Mouse (Mus musculus) E14TG2a.4 (cell line): ENCODE measurements around the gene Sh3bp1.

Experiments
- H3K27me3 ChIP-seq: 2 replicates; pipeline ENCODE4 v1.6.1; 2014; ENCODE audit warnings: low read length, control low read depth; ENCODE audit not compliant: insufficient read depth
- H3K36me3 ChIP-seq: 2 replicates; pipeline ENCODE4 v1.6.1; 2014; ENCODE audit warnings: low read length, control low read depth; ENCODE audit not compliant: insufficient read depth
- H3K4me1 ChIP-seq: replicated peaks from 2 replicates; pipeline ENCODE4 v1.6.1; 2014; ENCODE audit warnings: low read depth, low read length, control low read depth
- H3K4me3 ChIP-seq: replicated peaks from 2 replicates; pipeline ENCODE4 v1.5.1; 2014; ENCODE audit warnings: mild to moderate bottlenecking, low read length
- H3K9me3 ChIP-seq: 2 replicates; pipeline ENCODE4 v1.6.1; 2014; ENCODE audit warnings: low read length, control low read depth
- CTCF ChIP-seq: conservative IDR thresholded peaks from 2 replicates; pipeline ENCODE4 v1.5.1; 2014; ENCODE audit warnings: low read length
- NANOG ChIP-seq: IDR thresholded peaks from 2 replicates; pipeline ENCODE4 v1.6.1; 2014; ENCODE audit warnings: borderline replicate concordance, low read length, mixed read lengths
- POU5F1 ChIP-seq: IDR thresholded peaks from 2 replicates; pipeline ENCODE4 v1.6.1; 2014; ENCODE audit warnings: low read length, borderline replicate concordance

The Sh3bp1 gene

GRCm38 (mm10) chr15:78927788-78928457 lies 28.4 kb downstream of the Sh3bp1 start:
- H3K4me3 ChIP-seq: peak overlapping the region; percentile 60
- H3K4me1 ChIP-seq: peaks cover 70% of the 10 kb centered on the region
- peaks cover 10% of the 10 kb centered on the region for H3K36me3 ChIP-seq
- peaks cover 21% of the 10 kb centered on the region for H3K27me3 ChIP-seq
- no peaks in the 10 kb centered on the region for H3K9me3 ChIP-seq
- TF ChIP-seq NANOG: no peak
- no peak for TF ChIP-seq POU5F1
- no peak for TF ChIP-seq CTCF

- no peak for TF ChIP-seq NANOG
- TF ChIP-seq CTCF: no peak
- TF ChIP-seq POU5F1: no peak
- H3K4me3 ChIP-seq: 0 out of 2 replicates have a peak overlapping the region, but pooled peaks have one; percentile 17
- H3K36me3 ChIP-seq: peaks cover 10% of the 10 kb centered on the region
- peaks cover 19% of the 10 kb centered on the region for H3K27me3 ChIP-seq
- no peaks in the 10 kb centered on the region for H3K9me3 ChIP-seq
- H3K4me1 ChIP-seq: peaks cover 64% of the 10 kb centered on the region
Measured at GRCm38 (mm10) chr15:78928539-78928938, 29.0 kb downstream of the Sh3bp1 start.

- no peak overlapping the region for H3K4me3 ChIP-seq
- no peak for TF ChIP-seq POU5F1
- no peak for TF ChIP-seq NANOG
- no peak for TF ChIP-seq CTCF
- H3K9me3 ChIP-seq: no peaks in the 10 kb centered on the region
Measured at GRCm38 (mm10) chr15:78930192-78930706, 30.7 kb downstream of the Sh3bp1 start.

GRCm38 (mm10) chr15:78930801-78931426 lies 31.3 kb downstream of the Sh3bp1 start:
- Histone ChIP-seq H3K27me3 (peaks cover 19% of the 10 kb centered on the region), H3K36me3 (peaks cover 10% of the 10 kb centered on the region), H3K4me3 (no peak overlapping the region), H3K4me1 (peaks cover 53% of the 10 kb centered on the region), H3K9me3 (no peaks in the 10 kb centered on the region)
- TF ChIP-seq CTCF: no peak
- TF ChIP-seq NANOG: no peak
- TF ChIP-seq POU5F1: no peak

More at GRCm38 (mm10) chr15:78930192-78930706, 30.7 kb downstream of the Sh3bp1 start:
- peaks cover 54% of the 10 kb centered on the region for H3K4me1 ChIP-seq
- peaks cover 19% of the 10 kb centered on the region for H3K27me3 ChIP-seq
- peaks cover 10% of the 10 kb centered on the region for H3K36me3 ChIP-seq

GRCm38 (mm10) chr15:78931577-78931976 lies 32.0 kb downstream of the Sh3bp1 start:
- TF ChIP-seq CTCF (peak; percentile 58), POU5F1 (no peak)
- H3K36me3 ChIP-seq: peaks cover 15% of the 10 kb centered on the region
- peaks cover 53% of the 10 kb centered on the region for H3K4me1 ChIP-seq
- H3K9me3 ChIP-seq: no peaks in the 10 kb centered on the region
- H3K4me3 ChIP-seq: no peak overlapping the region
- H3K27me3 ChIP-seq: peaks cover 19% of the 10 kb centered on the region

- Histone ChIP-seq H3K4me1 (peaks cover 45% of the 10 kb centered on the region), H3K36me3 (peaks cover 43% of the 10 kb centered on the region), H3K9me3 (no peaks in the 10 kb centered on the region), H3K4me3 (peak within 1 kb of the TSS; percentile 91), H3K27me3 (no peaks in the 10 kb centered on the region; the same call in 1 of the 2 replicates)
- TF ChIP-seq NANOG (no peak), POU5F1 (no peak), CTCF (no peak)
Measured at GRCm38 (mm10) chr15:78934784-78935320, 35.3 kb downstream of the Sh3bp1 start, which contains the start of gene Nol12. Gene Nol12, plus strand, starts transcription at chr15:78934933.

- no peak for TF ChIP-seq POU5F1
- TF ChIP-seq CTCF: no peak
- Histone ChIP-seq H3K9me3 (no peaks in the 10 kb centered on the region), H3K36me3 (peaks cover 54% of the 10 kb centered on the region), H3K4me1 (peaks cover 43% of the 10 kb centered on the region), H3K27me3 (no peaks in the 10 kb centered on the region), H3K4me3 (peak overlapping the region; percentile 91)
Measured at GRCm38 (mm10) chr15:78936403-78936802, 36.8 kb downstream of the Sh3bp1 start.

- Histone ChIP-seq H3K9me3 (no peaks in the 10 kb centered on the region), H3K36me3 (peaks cover 60% of the 10 kb centered on the region), H3K4me3 (peak overlapping the region; percentile 91), H3K27me3 (no peaks in the 10 kb centered on the region), H3K4me1 (peaks cover 40% of the 10 kb centered on the region)
- TF ChIP-seq POU5F1 (no peak), CTCF (no peak), NANOG (no peak)
Measured at GRCm38 (mm10) chr15:78937311-78937710, 37.7 kb downstream of the Sh3bp1 start.
